Mouse (Mus musculus) fat pad, adult 2 months (tissue): ENCODE measurements at regions not wholly inside any gene's neighbourhood (a gene's known extent, or its start where the extent isn't known, plus 50 kb on each side); places are given as distances from the start of the nearest gene placed in this dataset.

ENCODE experiments used
- DNase-seq: peaks from one replicate; pipeline ENCODE4 v3.0.0-alpha.2; 2011; ENCODE audit warnings: low read depth, low spot score; ENCODE audit errors: extremely low read depth

DNA sequence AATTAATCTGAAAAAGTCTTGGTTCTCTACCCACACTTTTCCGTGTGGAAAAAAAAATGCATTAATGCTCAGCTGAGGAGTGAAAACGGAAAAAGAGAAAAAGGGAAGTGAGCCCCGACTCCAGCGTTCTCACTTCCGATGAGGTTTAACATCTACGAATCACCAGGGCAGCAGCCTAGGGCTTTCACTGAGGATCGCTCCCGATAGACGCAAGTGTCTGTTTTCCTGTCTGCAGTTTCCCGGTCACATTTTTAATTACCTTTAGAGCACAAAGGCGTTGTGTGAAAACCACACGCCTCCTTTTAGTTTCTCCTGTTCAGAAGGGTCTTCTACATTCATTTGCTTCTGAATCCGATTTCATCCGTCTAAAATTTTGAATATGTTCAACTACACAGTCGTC lies 179.2 kb upstream of the Otx2 start:
- DNase-seq: no peak

DNA sequence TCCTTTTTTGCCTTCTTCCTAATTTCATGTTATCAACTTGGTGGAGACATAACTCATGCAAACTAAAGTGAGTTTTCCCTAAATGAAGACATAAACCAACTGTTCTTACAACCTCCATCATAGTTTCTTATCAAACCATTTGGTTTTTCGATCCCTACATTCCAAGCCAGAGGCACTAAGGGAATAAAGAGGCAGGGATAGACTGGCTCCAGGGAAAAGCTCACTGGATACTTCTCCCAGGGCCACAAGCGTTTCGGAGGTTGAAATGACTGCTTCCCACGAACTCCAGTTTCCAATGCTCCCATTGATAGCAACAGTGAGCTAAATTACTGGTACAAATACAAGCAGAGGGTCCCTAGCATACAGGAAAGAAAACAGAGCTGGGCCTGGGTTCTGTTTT lies 178.4 kb upstream of the Otx2 start:
- no peak for DNase-seq

DNA sequence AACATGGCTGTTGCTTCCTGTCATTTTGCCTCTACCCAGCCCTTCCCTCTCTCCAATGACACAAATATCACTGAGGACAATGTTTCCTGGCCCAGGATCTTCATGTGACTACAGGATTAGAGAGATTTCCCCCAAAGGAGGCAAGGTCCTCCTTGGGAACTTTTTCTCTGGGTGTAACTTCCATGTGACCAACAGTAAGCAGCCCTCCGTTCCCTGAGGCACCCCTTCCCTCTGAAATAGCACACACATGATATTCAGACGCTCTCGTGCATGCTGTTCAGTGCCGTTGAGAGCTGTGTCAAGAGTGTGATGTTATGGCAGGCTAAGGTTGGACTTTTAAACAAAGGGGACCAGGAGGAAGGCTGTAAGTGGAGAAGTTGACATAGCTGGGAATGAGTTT lies 169.2 kb upstream of the Otx2 start:
- DNase-seq: no peak

DNA sequence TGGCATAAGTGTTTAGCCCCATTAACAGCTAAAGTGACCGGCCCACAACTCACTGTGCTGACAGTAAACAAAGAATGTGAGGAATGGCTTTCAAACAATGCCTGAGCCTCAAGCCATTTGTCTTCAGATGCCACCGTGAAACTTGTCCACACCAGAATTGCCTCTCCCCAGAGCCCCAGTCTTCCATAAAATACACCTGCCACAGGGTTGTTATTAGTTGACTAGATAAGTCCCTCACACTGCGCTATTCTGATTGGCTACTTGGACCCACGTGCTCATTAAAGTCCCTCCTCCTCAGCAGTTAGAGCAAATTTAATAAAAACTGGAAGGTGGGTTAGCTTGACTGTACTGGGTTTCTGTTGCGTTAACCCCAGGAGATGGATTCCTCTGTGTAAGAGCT lies 167.7 kb upstream of the Otx2 start:
- DNase-seq: no peak

DNA sequence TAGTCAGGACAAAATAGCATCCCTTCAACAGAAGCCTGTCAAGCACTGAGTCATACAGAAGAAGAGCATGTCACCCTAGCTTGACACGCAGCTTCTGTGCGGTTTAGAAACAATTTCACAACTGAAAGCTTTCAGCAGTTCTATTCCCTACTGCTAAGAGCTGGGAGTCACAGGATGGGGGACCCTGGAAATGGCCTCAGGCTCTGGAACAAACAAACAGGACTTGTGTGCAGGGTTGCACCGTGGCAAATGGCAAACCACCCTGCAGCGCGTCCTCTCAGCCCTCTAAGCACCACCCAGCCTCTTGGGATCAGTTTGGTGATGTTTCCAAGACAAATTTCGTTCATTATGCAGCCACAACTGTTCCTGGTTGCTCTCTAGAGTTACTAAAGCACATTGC lies 163.6 kb upstream of the Otx2 start:
- DNase-seq: no peak

DNA sequence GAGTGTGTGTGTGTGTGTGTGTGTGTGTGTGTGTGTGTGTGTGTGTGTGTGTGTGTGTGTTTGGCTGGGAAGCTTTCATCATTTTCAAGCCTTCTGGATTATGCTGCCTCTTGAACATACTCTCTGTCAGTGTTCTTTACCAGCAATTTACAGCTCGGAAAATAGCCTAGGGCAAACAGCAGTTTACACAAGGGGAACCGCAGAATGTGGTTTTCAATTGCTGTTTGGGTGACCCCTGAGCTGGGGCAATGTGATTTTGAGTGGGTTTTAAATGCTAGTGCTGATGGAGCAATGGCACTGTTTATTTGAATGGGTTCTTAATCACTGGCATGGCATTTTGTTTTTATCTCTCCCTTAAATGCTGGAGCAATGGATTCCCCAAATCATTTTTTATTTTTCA lies 162.5 kb upstream of the Otx2 start:
- no peak for DNase-seq

DNA sequence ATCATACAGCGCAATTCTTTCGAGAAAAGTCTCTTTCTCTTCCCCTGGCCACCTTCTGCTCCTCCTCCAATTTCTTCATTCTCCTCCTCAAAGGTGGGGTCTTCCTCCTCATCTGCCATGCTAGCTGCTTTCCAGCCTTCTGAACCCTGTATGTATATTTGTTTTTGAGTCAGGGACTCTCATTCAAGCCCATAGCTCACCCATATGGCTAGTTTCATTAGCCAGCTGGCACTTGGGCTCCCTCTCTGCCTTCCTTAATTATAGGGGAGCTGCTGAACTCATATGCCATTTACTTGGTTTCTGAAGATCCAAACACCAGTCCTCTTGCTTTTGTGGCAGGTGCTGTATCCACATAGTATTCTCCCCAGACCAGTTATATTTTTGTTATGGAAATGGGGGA lies 160.8 kb upstream of the Otx2 start:
- no peak for DNase-seq

DNA sequence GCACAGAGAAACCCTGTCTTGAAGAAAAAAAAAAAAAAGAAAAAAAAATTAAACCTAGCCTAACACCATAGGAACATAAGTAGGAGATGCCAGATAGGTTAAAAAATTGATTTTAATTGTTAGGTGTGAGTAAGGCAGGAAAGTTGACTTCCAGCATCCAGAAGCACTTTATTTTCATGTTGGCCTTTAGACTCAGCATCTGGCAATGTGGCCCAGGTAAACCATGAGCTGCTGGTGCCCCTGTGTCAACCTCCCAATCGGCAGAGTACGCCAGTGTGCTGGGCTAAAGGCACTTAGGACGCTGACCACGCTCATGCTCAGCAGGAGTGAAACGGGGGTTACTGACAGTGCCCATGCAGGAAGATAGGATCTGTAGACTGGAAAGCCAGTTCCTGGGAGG lies 152.8 kb upstream of the Otx2 start:
- no peak for DNase-seq

DNA sequence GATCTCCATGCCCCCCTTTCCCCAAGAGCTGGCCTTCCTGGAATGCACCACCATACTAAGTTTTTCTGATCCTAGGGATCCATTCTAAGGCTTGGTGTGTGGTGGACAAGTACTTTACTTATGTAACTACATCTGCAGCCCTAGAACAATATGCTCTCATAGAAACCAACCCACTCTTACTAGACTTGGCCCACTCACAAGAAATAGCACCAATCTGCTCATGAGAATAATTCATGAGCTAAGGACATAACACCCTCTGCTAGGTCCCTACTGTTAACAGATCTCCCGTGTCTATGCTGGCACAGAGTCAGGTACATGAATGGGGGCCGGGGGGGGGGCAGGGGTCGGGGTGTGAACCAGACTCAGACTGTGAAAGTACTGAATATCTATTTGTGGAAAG lies 150.8 kb upstream of the Otx2 start:
- DNase-seq: no peak

DNA sequence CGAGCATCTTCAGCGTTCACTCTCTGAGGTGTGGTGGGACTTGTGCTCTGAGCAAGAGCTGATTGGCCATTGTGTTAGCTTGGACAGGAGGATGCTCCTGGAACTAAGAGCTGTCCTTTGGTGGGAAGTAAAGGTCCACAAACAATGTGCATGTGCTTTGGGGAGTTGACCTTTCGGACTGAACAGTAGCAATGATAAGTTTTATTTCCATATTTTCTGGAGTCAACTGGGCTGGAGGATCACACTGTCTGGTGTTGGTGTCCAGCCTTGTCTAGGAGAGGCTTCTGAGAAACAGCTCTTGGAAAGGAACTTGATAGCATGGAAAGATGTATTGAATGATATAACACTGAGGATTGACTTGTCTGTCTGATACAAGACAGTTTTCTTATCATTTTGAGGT lies 142.3 kb upstream of the Otx2 start:
- no peak for DNase-seq

DNA sequence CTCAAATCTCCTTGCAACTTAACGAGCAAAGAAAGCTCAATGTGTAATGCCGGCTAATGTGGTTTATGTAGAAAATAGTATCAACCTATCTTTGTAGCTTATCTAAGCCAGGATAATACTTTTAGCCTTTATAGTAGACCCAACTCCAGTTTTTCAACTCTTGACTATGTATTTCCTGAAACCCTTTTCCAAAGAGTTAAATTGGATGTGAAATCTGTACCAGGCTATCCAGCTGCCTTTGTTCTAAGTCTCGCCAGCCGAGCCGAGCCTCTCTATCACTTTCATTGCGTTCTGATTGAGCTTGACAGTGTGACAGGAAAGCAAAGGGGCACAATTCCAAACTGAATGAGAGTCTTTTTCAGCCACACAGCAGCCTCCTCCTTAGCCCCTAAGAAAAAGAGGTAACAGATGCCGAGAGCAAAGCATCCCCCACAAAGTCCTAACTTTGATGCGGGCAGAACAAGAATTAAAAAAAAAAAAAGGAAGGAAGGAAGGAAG lies 141.7 kb upstream of the Otx2 start:
- DNase-seq: no peak

DNA sequence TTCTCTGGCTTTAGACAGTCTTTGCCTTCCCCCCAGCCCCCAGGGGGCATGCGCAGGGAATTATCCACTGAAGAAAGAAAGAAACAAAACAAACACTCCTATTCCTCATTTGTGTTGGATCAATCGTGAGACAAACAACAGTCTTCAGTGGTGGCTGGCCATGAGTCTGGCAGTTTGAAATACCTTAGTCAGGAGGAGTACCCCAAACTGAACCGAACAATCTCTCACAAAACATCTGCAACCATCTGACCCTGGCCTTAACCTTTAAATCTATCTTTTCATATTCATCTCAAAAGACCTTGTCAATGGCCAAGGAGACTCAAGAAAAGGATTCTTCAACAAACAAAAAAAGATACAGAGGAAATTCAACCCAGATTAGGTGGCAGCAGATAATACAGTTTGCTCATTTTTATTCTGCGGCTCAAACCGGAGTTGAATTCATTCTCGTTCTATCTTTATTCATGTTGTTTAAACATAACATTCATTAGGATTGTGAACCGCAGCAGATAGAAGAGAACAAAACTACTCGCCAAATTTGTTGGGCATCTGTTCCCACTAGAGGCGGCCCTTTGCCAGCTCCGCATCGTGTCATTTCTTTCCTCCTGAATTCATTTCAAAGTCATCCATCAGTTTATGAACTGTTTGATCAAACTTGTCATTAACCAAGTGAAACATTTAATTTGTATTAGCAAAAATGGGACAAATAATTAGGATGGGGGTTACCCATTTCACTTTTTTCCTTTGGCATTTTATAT lies 139.3 kb upstream of the Otx2 start:
- DNase-seq: no peak

DNA sequence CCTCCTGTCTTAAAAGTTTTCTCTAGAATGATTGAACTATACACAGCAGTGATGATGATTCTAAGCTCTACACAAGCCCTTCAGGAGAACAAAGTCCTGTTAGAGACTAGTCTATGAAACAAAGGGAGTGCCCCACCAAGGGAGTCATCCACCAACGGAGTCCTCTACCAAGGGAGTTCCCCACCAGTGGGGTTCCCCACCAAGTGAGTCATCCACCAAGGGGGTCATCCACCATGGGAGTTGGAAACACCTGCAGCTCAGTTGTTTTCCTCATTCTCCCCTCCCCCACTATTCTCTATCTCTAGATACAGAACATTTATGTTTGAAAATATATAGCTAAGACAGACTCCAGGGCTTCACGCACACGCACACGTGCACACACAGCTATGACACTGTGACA lies 130.5 kb upstream of the Otx2 start:
- DNase-seq: no peak

DNA sequence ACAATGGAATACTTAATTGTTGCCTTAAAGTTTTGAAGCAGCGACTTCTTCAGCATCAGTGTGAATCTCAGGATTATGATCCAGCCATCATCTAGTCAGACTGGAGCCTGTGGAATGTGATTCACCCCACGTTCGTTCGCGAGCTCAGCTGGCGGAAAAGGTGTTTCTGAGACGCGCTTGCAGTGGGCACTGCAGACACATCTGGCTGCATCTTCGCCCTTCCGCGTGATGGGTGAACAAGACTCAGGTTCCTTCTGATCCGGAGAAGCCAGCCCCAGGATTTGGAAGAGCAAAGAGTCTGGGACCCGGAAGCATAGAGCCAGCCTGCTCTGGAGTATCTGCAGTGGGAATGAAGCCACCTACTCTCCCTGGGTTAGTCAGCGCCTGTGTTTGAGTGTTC lies 127.7 kb upstream of the Otx2 start:
- DNase-seq: no peak

DNA sequence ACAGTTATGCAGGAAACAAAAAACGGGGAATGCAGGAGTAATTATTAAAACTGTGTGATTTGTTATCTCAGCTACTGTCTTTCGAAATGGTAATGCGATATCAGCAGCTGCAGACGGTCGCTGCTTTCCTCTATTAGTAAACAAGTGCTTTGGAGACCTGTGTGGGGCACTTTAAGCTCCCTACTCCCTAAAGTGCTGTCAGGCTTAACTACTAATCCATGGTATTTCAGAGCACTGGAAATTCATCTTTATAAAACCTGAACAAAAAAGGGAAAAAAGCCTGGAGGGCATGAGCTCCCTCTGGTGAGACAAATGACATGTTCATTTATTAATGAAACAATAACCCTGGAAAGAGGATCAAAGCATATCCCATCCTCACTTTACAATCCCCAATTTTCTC lies 127.2 kb upstream of the Otx2 start:
- DNase-seq: no peak

DNA sequence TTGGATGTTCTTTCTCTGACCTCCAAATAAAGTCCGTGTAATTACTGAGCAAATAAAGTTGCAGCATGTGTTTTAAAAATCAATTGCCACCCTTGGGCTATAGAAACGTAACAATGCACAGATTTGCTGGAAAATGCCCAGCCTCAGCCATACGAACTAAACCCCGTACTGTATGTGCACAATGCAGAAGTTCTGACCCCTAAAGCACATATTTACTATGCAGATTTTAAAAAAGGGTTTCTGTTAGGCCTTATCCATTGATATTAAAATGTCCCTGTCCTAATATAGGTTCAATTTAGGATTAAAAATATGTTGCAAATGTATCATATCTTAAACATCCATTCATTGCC lies 126.5 kb upstream of the Otx2 start:
- no peak for DNase-seq

DNA sequence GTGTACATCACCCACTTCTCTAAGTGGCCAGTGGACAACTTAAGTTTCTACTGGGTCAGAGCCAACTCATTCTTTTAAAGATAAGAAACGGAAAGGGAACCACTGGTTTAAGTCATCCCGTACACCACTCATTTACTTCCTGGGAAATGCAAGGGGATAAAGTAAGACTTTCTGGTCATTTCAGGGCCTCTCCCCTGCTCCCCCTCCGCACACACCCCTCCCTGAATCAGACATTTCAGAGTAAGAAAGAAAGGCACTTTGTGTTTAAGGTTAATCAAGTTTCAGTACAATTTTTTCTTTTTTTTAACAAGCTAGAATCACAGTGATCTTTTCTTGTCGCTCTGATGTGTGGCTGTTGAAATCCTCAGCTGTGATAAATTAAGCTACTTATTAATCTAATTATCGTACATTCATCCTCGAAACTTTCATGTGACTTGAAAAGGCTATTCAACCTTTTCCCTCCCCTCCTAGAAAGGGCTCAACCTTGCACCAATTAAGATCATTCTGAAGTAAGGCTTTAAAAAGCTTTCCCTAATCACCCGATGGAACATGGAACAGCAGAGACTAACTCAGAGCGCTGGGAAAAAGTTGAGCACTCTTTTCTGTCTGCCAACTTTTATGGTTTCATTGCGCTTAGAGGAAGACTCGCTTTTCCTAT lies 126.0 kb upstream of the Otx2 start:
- DNase-seq: no peak

DNA sequence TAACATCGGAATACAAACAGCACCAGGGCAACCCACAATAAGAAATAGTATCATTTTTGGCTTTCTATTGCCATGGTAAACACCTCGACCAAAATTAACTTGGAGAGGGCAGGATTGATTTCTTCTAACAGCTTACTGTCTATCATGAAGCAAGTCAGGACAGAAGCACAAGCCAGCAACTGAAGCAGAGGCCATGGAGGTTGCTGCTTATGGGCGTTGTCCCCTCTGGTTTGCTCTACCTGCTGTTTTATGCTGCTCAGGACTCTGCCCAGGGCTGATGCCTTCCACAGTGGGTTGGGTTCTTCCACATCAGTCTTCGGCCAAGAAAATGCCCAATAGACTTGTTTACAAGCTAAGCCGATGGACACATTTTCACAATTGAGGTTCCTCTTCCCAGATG lies 117.9 kb upstream of the Otx2 start:
- no peak for DNase-seq

DNA sequence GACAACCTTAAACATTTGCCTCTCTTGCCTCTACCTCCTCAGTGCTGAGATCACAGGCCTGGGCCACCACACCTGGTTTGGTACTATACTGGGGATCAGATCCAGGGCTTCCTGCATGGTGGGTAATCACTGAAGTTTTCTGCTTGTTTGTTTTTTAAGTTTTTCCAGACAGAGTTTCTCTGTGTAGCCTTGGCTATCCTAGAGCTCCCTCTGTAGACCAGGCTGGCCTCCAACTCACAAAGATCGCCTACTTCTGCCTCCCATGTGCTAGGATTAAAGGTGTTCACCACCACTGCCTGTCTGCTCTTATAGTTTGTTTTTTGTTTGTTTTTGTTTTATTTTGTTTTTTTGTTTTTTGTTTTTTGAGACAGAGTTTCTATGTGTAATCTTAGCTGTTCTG lies 105.7 kb upstream of the Otx2 start:
- DNase-seq: no peak

DNA sequence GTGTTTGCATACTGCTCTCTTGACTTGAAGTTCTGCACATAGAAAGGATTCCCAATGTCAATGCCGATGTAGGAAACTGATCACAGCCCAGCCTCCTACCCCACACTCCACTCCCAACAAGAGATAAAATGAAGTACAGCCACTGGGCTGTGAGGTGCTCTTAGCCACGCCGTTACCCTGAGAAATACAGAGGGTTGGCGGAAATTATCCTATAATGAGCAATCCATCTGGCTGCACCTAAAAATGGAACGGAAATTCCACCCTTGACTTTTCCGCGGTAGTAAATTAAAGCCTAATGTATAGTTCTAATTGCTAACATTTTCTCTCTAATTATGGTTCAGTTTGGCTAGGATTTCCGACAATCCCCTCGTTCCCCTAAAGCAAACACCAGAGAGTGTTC lies 97.2 kb upstream of the Otx2 start:
- DNase-seq: no peak

DNA sequence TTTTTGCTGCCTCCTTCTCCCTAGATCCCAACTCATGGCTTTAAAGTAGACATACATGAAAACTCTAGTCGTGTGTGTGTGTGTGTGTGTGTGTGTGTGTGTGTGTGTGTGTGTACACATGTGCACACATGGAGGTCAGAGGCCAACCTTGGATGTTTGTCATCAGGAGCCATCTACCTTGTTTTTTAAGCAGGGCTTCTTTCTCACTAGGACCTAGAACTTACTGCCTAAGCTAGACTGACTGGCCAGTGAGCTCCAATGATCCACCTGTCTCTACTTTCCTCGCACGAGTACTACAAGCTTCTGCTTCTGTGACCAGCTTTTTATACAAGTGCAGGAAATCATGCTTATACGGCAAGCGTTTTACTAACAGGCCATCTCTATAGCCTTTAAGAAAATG lies 89.1 kb upstream of the Otx2 start:
- DNase-seq: no peak

DNA sequence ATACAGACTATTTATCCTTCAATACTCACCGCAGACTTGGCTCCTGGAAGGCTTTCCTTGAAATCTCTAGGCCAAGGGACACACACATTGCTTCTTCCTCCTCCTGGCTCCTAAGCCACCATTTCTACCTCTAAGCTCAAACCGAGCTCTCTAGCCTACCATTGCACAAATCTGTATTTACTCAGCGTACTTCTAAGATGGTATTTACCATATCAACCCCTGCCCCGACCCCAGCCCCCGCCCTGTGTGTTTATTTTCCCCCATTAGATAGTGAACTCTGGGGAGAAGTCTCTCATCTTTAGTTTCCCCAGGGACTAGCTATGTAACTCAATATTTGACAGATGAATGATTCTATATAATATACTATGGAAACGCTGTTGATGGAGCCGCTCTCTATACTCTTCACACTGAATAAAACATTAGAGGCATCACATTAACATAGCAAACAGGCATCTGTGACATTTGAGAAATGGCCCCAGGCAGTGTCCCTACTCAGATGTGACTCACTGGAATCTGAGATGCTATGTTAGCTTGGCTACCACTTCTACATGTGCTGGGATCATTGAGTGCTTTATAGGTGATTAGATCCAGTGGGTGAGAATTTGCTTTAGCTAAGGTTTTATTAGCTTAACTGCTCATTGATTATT lies 87.5 kb upstream of the Otx2 start:
- no peak for DNase-seq
